Mouse (Mus musculus) liver, embryonic 14.5 days (tissue): ENCODE measurements around the gene Eif2s3x.

Source experiments
- CTCF ChIP-seq: IDR thresholded peaks from 2 replicates; pipeline ENCODE4 v1.5.1; 2016; ENCODE audit warnings: antibody characterized with exemption, low read depth, control low read depth
- EP300 ChIP-seq: IDR thresholded peaks from 2 replicates; pipeline ENCODE4 v1.6.1; 2016; ENCODE audit warnings: antibody characterized with exemption, low read depth

DNA sequence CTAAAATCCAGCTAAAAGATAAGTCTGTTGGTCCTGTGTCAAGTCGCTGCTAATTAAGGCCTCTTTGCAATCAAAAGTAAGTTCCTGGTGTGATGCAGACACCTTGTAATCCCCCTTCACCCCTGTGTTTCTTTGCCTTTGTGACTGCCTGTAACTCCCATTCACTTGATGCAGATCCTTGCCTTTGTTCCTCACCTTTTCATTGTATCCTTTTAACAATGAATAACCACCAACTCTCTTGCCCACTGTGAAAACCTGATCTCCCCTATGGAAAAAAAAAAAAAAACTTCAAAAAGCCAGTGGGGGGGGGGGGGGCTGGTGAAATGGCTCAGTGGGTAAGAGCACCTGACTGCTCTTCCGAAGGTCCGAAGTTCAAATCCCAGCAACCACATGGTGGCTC is 28.8 kb downstream of the Eif2s3x start:
- TF ChIP-seq CTCF (no peak), EP300 (no peak)
